Mouse (Mus musculus) gonadal fat pad, adult 2 months (tissue): ENCODE data around the gene Cd84. TPM values are rescaled to one million over a fixed set of nuclear protein-coding genes. Genes with fewer than 3 reads are reported as not detected.
"Not testable (repeated sequence)": the region's sequence is repeated elsewhere in the genome, so short reads cannot be mapped to it uniquely, and the experiment has no call there.

Experiments
- DNase-seq: peaks from one replicate; pipeline ENCODE4 v3.0.0-alpha.2; 2012; ENCODE audit warnings: low read depth
- polyA plus RNA-seq: library from polyadenylated mRNA; depleted of rRNA; stranded (reverse); fragments of >200 nt; gene quantifications from 2 replicates; pipeline ENCODE4 v1.2.3, GENCODE M21; 2012; rRNA removed

Cd84 gene
- polyA plus RNA-seq = 2.3 and 2.7 TPM in 2 replicates

DNA sequence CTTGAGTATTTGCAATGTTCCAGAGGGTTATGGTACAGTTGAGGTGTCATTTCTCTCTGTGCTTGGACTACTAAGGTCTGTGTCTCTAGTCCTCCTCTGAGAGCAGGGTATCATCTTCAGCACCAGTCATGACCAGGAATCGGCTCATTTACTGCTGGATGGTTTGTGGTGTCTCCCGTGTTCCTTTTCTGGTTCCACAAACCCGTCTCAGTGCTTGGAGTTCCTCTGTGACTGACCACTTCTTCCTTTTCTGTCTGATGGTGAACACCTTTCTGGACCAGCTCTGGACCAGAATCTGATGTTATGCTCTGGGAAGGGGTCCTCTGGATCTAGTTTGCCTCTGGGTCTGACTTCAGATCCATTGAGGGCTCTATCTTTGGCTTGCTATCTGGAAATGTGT lies at the start of gene Cd84:
TSS of gene Cd84 (plus strand) at position 210 of the 400 bp plus-strand sequence.
- no peak for DNase-seq

DNA sequence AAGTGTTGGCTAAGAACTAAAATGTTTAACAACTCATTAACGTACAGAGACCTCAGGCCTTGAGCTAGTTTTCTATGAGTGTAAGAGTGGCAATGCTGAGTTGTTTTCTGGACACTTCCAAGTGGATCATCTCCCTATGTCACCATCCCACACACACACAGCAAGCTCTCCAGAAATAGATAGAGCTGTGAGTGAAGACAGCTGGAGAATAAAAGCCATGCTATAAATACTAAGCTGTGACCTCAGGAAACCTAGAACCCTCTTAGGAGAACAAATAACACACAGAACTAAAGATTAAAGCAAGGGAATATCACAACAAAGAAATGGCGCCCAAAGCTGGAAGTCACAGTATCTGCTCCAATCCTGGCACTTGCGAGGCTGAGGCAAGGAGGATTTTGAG lies 48.0 kb upstream of the Cd84 start:
- no peak for DNase-seq

DNA sequence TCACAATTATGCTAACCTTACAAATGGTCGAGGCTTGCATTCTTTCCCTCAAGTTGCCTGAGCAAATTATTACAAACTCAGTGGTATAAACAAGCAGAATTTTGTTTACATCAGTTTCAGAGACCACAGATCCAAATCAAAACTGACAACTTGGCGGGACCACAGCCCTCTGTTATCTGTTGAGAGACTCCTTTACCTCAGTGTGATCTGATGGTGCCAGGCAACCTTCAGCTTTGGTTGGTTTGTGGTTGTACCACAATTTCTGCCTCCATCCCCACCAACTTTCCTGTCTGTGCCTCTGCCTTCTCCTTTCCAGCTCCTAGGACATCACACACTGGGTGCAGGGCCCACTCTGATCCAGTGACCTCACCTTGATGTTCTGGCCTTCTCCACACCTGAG lies 43.3 kb upstream of the Cd84 start:
- no peak for DNase-seq

DNA sequence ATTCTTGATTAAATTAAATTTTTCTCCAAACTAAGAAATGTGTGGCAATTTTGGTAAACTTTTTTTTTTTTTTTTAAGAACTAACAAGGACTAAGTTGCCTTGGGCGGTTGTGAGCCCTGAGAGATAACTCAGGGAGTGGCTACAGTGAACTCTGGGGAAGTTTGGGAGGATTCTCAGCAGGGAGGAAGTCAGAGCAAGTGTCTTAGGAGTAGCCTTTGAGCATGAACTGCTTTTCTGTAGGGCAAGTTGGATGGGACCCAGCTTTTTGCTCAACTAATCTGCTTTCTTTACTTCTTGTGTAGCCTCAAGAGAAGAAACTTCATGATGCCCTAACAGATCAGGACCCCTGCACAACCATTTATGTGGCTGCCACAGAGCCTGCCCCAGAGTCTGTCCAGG lies 41.7 kb upstream of the Cd84 start:
- DNase-seq = no peak

DNA sequence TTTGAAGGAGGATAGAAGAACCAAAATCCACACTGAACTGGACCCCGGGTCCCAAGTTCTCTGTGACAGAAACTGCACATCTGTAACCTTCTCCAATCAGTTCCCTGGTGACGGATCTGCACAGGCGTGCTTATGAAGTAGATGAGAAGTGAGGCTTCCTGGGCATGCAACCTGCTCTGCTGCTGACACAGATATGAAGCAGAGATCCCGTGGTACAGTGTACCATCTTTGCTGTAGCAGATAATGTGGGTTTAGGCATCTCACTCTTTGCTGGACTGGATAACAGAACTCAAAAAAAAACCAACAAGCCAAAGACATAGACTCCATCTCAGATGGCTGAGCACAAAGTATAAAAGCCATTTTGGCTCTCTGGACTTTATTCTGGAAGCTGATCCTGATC lies 39.8 kb upstream of the Cd84 start:
- DNase-seq = no peak

DNA sequence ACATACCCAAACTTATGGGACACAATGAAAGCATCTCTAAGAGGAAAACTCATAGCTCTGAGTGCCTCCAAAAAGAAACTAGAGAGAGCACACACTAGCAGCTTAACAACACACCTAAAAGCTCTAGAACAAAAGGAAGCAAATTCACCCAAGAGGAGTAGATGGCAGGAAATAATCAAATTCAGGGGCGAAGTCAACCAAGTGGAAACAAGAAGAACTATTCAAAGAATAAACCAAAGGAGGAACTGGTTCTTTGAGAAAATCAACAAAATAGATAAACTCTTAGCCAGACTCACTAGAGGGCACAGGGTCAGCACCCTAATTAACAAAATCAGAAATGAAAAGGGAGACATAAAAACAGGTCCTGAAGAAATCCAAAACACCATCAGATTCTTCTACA lies 28.4 kb upstream of the Cd84 start:
- not testable (repeated sequence) for DNase-seq

DNA sequence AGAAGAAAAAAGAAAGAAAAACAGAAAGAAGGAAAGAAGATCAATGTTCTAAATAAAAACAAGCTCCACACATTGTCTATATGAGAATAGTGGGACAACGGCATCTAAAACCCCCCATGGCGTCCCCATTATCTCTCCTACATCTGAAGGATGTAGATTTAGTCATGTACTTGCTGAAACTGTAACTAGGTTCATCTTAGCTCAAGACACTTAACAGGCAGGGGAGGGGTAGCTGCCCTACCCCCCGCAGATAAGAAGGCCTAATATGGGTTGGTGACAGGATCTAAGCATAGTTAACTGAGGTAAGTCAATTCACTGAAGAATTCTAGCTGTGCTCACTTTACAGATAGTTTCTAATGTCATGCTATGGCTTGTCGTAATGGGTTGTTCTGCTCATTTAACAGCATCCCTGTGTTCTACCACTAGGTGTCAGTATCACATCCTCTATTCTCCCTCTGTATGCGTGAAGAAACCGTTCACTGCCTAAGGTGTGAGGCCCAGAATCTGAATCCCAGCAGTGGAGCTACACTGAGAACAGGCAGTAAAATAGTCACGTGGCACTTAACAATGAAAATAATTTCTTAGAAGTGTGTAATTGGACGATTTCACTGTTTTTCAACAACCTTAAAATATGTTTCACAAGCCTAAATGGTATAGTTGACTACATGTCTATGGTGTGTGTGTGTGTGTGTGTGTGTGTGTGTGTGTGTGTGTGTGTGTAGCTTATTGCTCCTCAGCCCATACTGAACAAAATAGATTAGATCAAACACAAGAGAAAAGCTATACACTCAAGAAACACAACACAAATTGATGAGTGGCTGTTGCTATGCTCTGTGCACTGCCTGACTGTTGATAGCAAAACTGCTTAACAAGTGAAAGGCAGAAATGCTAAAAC lies 23.7 kb upstream of the Cd84 start:
- DNase-seq = no peak

DNA sequence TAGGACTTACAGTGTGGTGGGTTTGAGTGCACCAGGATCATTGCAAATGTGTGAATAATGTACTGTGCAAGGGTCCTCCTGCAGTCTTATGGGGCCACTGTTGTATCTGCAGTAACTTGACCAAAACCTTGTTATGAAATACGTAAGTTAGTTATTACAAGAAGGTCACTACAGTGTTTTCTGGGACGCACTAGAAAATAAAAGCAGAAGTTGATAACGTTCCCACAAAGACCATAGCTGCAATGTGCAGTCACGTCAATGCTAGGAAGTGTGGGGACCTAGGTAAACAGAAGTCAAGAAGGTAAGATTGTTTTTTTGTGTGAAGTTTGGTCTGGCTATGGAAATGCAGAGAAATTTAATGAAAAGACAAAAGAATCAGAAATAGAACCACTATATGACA lies 22.5 kb upstream of the Cd84 start:
- DNase-seq = no peak

DNA sequence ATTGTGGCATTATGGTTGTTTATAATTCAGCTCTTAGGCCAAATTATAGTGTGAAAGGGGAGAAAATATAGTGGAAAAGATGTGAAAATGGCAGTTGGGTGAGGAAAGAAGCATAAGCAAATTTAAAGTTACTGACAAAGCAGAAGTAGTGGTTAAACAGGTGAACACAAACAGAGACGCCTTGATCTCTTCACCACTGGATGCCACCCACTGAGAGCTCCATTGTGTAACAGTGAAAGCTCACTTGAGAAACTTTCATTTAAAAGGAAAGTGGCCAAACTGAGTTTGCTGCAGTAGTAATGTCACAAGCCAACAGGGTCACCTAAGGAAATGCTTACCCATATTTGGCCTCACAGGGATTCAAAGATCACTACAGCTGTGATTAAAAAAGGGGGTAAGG lies 18.2 kb upstream of the Cd84 start:
- DNase-seq = no peak

DNA sequence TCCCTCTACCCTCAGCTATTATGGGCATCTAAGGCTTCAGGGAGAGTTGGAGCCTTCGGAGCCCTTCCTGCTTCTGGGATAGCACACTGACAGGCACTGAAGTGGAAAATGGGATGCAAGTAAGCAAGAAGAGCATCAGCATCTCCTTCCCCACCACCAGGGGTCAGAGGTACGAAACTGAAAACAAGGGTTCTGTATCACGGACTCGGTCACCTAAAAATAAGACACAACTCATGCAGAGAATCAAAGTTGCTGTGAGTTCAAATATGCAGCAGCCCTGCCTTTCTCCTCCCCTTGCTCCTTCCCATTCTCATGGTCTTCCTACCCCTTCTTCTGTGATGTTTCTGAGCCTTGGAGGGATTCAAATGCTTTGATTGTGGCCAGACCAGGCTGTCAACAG lies 14.0 kb upstream of the Cd84 start:
- DNase-seq = no peak

DNA sequence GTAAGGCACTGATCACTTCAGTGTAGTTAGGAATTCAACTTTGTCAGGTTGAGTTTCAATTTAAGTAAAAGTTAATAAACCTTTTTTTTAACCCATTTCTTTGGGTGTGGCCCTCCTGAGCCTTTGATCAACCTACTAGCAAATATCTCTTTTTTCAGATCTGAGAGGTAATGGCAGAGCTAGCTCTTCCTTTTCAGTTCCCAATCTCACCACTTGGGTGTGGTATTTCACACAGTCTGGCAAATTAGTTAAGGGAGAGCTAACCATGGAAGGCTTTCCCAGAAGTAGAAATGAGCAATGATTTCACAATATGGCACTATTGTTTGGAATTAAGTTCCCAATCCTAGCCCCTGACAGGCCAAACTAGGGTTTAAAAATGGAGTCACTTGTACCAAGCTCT lies 13.3 kb upstream of the Cd84 start:
- DNase-seq = no peak

DNA sequence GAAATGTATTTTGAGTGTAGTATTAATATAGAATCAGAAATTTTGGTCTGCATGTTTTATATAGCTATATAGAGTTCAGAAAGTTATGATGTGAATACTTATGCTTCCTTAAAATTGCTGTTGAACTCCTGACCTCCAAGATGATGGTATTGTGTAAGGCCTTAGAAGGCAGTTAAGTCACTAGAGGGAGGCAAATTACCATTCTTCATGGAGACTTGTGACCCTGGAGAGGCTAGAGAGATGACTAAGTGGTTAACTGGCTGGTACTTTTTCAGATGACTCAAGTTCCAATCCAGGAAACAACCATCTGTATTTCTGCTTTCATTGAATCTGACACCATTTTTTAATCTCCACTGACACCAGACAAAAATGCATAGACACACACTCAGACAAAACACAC lies 11.8 kb upstream of the Cd84 start:
- DNase-seq = no peak

DNA sequence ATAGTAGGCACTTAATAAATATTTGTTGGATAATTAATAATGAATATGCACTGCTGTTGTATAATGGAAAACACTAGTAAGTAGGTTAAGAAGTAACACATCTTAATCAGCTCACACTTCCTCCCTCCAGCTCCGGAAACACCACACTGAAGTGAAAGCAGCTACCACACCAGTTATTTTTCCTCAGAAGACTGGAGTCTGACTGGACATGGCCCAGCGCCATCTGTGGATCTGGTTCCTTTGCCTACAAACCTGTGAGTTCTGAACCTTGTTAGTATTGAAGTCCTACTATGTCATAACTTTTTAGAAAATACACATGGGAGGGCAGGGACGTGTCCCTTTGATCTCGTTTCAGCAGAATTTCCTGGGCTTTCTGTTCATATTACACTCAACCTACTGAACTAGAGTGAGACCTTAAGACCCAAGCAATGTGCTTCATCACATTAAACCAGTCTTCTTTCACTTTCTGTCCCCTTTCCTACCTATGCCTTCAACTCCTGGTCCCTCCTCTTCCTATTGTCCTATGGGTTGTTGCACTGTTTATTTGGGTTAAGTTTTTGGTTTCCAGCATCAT lies 1.0 kb downstream of the Cd84 start:
- DNase-seq = no peak

DNA sequence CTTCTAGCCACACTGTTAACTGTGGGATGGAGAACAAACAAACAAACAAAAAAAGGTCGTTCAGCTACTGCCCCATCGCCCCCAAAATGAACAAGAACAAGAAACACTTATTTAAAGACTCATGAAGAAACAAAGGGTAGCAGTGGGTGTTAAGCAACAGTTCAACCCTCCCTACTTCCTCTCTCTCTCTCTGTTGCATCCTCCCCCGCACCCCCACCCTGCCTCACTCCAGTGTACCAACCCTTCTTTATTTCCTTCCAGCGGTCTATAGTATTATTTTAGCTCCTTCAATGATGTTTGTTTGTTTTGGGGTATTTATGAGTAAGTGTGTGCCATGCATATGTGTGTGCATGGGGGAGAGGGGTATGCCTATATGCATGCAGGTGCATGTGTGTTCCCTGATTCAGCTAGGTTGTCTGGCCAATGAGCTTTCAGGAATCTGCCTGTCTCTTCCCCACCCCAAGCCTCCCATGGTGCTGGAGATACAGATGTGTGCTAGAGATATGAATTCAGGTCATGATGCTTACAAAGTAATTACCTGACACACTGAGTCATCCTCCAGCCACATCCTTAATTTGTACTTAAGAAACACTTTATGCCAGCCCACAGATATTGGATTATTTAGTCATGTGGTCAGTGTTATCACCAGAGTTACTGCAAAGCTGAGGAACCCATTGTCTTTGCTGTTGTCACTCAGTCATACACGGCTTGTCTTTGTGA lies 5.7 kb downstream of the Cd84 start:
- no peak for DNase-seq

DNA sequence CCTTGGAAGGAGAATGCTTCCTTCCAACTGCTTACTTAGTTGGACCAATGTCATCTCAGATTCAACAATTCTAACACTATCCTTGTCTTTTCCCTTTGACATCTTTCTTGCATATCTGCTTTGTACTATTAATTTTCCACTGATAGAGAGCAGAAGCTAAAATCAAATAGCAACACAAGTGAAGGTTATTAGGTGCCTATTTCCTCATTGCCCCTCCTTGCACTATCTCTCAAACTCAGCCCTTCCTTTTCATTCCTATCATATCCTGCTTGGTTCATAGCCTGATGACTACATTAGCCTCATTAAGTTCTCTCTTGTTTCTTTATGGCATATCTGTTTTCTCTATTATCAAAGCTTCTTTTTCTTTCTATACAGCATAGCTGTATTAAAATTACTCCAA lies 8.7 kb downstream of the Cd84 start:
- no peak for DNase-seq

DNA sequence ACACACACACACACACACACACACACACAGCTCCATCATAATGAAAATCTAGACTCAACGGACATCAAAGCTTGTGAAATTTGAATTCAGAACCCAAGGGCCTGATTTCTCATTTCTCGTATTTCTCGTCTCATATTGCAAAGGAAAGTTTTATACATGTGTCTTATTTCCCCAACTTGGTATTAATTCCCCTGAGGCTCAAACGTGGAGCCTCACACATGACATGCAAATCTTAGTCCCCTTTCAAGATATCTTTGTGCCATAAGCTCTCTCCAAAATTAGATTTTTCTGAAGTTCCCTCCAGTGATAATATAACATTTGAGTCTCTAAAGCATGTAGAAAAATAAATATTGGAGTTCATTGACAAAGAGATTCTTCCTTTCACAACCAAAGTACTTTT lies 9.3 kb downstream of the Cd84 start:
- DNase-seq = no peak

DNA sequence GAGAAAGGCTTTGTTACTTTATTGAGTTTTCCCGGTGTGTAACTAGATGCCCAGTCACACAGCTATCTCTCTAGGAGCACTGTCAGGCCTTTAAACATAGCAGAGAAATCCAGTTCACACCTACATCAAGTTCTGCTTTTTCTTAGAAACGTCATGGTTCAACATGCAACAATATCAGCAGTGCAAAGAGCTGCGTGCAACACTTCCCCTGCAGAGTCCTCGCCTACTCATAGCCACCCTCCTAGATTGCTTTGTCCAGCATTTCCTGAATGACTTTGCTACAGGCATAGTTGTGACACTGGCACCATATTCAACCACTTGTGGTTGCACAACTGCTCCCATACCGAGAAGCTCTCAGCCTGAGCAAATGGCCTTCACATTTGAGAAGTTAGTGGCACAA lies 10.0 kb downstream of the Cd84 start:
- DNase-seq = no peak

DNA sequence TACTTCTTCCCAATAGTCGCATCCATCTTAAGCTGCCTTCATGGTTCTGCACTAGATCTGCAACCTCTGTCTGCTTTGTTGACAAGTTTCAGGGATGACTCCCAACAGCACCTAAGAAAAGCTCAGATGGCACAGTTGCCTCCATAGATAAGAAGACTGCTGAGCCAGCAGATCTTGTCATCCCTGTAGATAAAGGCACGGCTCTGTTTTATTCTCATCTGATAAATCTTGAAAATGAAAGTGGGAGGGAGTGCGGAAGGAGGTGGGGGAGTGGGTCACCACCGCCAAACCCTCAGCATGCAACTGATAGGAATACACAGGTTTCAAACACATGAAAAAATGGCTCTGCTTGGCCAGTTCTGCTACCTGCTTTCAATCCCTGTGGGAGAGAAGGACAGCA lies 26.0 kb downstream of the Cd84 start:
- DNase-seq = no peak

DNA sequence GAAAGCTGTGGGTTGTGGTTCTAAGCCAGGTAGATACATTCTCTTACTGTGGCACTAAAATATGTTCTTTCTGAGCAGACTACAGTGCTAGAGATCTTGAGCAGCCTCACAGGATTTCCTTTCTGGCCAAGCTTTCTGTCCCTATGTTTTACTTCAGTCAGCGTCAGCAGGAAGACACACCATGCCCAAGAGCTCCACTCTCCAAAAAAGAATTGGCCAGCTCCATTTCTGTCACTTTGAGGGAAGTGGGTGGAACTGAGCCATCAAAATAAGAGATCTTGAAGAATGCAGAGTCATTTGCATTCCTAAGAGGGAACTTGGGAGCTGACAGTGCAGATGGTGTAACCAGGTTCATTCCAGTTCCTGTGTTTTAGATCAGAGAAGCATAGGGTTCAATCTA lies 47.5 kb downstream of the Cd84 start:
- no peak for DNase-seq

DNA sequence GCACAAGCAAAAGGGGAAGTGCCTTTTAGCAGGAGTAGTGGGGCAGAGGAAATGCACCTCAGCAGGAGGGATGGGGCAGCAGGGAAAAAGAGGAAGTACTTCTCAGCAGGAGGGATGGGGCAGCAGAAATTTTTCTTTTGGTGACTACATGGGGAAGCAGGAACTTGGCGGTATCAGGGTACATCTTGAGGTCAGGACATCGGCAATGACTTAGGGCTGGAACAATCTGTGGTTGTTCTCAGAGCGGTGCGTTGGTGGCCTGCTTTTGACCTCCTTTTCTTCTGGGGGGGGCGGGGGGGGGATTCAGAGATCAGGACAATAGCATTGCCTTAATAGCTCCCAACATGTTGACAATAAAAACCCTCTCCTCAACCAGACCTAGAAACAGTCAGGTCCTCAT lies 55.9 kb downstream of the Cd84 start, which contains the start of gene Gm10521:
TSS of gene Gm10521 (plus strand) at position 301 of the 400 bp plus-strand sequence.
- not testable (repeated sequence) for DNase-seq

DNA sequence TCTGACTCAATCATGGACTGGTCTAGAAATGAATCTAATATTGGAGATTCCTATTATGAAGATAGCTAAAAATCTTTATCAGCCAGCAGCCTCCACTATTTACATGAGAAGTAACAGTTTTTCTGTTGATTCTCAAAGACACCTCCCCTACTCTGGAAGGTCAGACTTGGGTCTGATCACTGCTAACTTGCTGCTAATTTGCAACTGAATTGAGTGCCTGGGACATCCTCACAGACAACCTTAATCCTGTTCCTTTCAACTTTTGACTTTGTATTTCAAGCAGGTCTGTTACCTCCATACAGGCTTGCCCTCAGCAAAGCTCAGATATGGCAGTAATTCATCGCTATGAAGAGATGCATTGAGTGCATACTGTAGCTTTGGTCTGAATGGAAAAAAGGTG lies 64.5 kb downstream of the Cd84 start:
- DNase-seq = no peak

DNA sequence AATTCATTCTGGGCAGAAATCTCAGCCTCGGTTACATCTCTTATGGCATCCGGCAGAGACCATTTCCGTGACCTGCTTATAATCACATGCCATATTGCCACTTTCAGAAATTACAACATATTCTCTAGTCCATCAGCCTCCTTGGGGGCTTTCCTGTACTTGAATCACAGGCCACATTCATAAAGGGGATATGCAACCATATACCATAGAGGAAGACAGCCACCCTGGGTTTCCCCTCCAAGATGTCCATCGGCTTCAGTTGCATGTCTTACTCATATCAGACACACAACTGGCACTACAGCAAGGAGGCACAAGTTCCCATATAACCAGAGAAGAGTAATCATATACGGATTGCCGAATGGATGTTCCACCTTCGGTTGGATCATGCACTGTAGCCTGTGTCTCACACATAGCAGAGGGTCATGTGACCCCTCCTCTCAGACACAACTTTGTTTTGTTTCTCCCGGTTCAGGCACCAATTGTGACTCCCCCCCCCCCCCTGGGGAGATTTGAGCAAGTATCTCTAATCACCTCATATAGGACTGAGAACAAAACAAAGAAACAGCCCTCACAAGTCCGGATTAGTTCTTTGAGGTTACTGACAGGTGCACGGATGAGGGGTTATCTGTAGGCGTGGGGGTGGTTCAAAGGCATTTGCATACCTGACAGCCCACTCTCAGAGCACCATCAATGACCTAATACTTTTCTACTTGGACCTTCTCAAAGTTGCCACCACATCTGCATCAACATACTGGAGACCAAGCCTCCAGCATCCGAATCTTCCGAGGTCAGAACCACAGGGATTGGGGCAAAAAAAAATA lies 76.4 kb downstream of the Cd84 start:
- DNase-seq = no peak
